Mouse (Mus musculus) hindlimb bud, embryonic 11.5 days (tissue): ENCODE results near the gene Adssl1.

Experiments
- DNase-seq: peaks from one replicate; pipeline ENCODE4 v3.0.0-alpha.2; 2012; ENCODE audit warnings: low read depth, low spot score; ENCODE audit errors: extremely low spot score

Adssl1 gene

DNA sequence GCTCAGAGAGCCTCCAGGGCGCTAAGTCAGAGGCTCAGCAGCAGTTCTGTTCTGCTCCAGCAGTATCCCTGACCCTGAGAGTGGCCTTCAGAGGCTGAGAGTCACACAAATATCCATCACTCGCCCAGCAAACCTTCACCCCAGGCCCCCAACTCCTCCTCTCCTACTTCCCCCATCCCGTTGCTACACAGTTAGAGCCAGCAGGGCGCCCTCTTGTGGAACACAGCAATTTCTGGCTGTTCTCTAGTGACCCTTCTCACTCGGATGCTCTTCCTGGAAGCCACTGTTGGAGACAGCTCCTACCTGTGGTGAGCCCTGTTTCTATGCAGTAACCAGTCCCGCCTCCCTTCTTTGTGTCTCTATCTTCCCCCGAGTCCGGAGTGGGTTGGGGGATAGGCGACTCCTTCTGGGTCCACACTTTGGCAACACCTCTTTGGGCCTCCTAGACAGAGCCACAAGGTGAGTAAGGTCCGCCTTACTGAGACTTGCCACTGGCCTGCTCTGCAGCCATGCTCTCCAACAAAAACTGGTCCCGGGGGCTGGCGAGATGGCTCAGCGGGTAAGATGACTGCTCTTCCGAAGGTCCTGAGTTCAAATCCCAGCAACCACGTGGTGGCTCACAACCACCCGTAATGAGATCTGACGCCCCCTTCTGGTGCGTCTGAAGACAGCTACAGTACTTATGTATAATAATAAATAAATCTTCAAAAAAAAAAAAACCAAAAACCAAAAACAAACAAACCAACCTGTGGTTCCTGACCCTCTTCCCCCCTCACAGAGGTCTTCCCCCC is 55.6 kb downstream of the Adssl1 start:
- peak; percentile 69 for DNase-seq

DNA sequence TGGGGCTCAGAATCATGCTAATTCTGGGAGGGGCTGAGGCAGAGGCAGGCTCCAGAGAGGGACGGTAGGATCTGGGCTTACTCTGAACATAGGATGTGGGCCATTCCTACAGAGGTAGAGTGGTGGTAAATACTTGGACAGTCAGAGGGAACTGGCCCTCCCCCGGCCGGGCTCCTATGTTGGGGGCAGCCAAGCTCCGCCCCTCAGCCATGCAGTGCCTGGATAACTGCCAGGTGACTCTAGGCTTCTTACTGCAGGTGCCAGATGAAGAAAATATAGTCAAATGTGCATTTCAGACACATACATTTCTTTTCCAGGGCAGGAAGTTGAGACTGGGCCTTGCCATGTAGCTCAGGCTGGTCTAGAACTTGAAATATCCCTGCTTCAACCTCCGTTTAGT is 57.2 kb downstream of the Adssl1 start:
- DNase-seq = no peak

DNA sequence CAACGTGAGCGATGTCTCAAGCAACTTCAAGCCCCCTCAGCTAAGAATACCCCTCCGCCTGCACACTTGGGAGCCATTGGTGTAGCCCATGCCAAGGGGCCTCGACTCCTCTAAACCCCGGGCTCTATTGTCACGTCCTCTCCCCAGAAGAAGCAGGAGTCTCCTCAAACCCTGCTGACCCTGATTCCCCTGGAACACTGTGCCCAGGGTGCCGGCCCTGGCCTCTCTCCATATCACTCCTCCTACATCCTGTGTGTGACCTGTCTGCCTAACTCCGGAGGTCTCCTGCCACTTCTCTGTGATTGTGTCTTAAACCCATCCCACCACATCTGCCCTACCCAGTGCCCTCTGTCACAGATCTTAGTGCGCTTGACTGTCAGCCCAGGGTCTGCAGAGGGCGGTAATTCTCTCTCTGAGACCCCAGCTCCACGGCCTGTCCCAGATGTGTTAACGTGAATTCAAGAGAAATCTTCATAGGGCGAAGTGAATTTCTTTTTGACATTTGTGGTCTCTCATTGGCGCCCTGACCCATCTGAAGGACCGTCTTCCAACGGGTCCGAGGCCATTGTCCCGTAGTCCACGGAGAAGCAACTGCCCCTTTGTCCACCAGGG is 58.2 kb downstream of the Adssl1 start:
- no peak for DNase-seq

GRCm38 (mm10) chr12:112678555-112679026 is 58.7 kb downstream of the Adssl1 start, which contains the start of gene Zbtb42:
Zbtb42 (plus strand) TSS chr12:112678828.
- DNase-seq = no peak

DNA sequence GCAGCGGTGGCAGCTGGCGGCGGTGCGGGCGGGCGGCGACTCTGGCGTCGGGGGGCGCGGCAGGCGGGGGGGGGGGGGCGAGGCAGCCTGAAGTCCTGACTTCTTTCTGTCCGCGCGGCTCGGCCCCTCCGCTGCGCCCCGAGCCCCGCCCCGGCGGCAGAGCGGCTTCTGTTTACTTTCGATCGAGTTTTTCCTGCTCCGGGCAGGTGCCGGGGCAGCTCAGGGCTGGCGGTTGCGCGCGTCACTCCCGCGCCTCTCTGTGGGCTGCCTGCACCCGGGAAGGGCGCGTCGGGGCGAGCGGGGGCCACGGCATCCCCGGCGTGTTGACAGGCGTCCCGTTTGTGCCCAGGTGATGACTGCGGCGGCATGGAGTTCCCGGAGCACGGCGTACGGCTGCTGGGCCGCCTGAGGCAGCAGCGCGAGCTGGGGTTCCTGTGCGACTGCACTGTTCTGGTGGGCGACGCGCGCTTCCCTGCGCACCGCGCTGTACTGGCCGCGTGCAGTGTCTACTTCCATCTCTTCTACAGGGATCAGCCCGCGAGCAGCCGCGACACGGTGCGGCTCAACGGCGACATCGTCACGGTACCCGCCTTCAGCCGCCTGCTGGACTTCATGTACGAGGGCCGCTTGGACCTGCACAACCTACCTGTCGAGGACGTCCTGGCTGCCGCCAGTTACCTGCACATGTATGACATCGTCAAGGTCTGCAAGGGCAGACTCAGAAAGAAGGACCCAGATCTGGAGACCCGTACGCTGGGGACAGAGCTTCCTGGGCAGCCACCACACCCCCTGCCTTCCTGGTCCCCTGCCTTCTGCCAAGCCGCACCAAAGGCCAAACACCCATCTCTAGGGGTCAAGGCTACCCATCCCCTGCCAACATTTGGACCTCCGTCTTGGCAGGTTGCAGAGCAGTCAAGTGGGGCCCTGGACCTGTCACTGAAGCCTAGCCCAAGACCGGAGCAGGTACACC is 59.5 kb downstream of the Adssl1 start:
- DNase-seq = no peak

GRCm38 (mm10) chr12:112683351-112683750 is 63.5 kb downstream of the Adssl1 start:
- DNase-seq = no peak

DNA sequence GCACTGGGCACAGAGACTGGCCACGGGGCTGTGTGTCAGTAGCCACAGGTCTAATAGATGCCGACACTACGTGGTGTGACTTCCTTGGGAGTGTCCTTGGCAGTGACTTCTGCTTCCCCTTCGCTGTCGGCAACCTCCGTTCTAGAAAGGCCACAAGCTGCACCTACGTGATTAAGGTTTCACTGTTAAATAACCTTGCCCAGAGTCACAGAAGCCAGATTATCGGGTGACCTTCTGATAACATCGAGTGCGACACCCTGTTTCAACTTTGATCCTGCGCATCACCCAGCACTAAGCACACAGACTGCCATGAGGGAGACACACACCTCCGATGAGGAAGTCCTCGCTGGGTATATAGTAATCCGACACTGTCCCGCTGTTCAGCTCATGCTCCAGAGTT is 68.6 kb downstream of the Adssl1 start:
- DNase-seq = no peak
